Mouse (Mus musculus): ENCODE data around the gene Hexa. TPM values are rescaled to one million over a fixed set of nuclear protein-coding genes. Genes with fewer than 3 reads are reported as not detected.

Gene Hexa
- total and polyA plus RNA-seq, 3 experiments = 44.3 to 54.0 TPM; not detected in 1

GRCm38 (mm10) chr9:59588252-59588651, 48.9 kb downstream of the Hexa start:
- peaks cover 0 to 8% of the 10 kb centered on the region in 2 experiments; a peak in 2 of 4 replicates for H3K36me3 ChIP-seq (ENCODE audit: control insufficient read depth in 1 of 2, insufficient read depth in 2 of 2, low read length in 2 of 2)
- TF ChIP-seq EP300 (IDR thresholded peaks at IDR 0.05; ENCODE audit: low read depth in 1 of 2, low read length in 2 of 2) = no peak
- no peak overlapping the region for H3K27ac ChIP-seq (ENCODE audit: control insufficient read depth, low read depth, low read length)
- H3K27me3 ChIP-seq (ENCODE audit: control insufficient read depth in 1 of 2, insufficient read depth in 2 of 2, low read length in 2 of 2) = peaks cover 0 to 5% of the 10 kb centered on the region in 2 experiments; a peak in 2 of 4 replicates
- no peak for DNase-seq (ENCODE audit: low read depth, low spot score)
- H3K9me3 ChIP-seq (replicated peaks; ENCODE audit: insufficient read depth, low read length) = no peaks in the 10 kb centered on the region
- H3K79me2 ChIP-seq (ENCODE audit: control insufficient read depth, insufficient read depth, low read length, poor library complexity) = no peaks in the 10 kb centered on the region
- H3K9ac ChIP-seq (ENCODE audit: control insufficient read depth, low read depth, low read length, poor library complexity, severe bottlenecking) = no peak overlapping the region
- H3K4me3 ChIP-seq (ENCODE audit: control insufficient read depth in 1 of 2, insufficient read depth in 1 of 2, low read depth in 2 of 2, low read length in 2 of 2) = no peak overlapping the region
- peaks cover 0 to 12% of the 10 kb centered on the region in 2 experiments; a peak in 1 of 4 replicates for H3K4me1 ChIP-seq (ENCODE audit: control insufficient read depth in 1 of 2, insufficient read depth in 2 of 2, low read length in 2 of 2)

DNA sequence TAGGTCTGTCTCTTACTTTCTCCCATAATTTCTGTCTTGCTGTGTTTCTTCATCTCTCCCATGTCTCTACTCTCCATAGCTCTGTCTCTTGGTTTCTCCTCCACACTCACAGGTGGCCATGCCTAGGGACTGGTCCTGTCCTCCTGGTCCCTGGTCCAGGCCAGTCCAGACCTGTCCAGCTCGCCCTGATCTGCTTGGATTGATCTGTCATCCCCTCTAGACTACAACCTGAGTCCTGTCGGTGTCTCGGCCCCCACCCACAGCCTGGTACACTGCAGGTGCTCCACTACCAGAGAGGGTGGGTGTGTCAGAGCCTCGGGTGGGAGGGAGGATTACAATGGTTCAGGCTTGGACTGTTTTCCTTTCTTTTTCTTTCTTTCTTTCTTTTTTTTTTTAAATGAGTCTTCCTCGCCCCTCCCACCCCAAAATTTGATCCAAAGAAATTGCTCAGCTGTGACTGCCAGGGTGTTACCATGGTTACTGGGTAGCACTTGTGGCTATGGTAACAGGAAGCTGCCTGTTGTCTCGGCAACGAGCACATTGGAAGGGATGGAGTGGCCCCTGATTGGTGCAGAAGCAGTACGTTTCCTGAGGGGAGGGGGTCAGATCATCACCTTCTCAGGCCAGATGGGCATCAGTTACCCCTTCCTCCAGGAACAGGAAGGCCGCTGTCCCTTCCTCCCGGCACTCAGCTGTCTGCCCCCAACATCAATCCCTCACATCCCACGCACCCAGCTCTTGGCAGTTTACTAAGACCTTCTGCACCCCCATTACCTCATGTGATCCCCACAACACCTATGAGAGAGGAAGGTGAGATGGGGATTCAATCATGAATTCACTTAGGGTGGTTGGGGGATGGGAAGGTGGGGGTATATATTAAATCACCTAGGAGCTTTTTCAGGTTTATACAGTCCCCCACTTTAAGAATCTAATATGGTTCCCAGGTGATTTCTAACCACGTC, 49.7 kb downstream of the Hexa start:
- Histone ChIP-seq H3K9ac (ENCODE audit: control insufficient read depth, low read depth, low read length, poor library complexity, severe bottlenecking) (no peak overlapping the region), H3K36me3 (ENCODE audit: control insufficient read depth in 1 of 2, insufficient read depth in 2 of 2, low read length in 2 of 2) (peaks cover 0 to 8% of the 10 kb centered on the region in 2 experiments; a peak in 2 of 4 replicates), H3K27me3 (ENCODE audit: control insufficient read depth in 1 of 2, insufficient read depth in 2 of 2, low read length in 2 of 2) (peaks cover 0 to 5% of the 10 kb centered on the region in 2 experiments; a peak in 2 of 4 replicates), H3K9me3 (replicated peaks; ENCODE audit: insufficient read depth, low read length) (no peaks in the 10 kb centered on the region), H3K4me3 (ENCODE audit: control insufficient read depth in 1 of 2, insufficient read depth in 1 of 2, low read depth in 2 of 2, low read length in 2 of 2) (no peak overlapping the region), H3K4me1 (ENCODE audit: control insufficient read depth in 1 of 2, insufficient read depth in 2 of 2, low read length in 2 of 2) (peaks cover 0 to 12% of the 10 kb centered on the region in 2 experiments; a peak in 1 of 4 replicates), H3K79me2 (ENCODE audit: control insufficient read depth, insufficient read depth, low read length, poor library complexity) (no peaks in the 10 kb centered on the region), H3K27ac (ENCODE audit: control insufficient read depth, low read depth, low read length) (no peak overlapping the region)
- no peak for DNase-seq (ENCODE audit: low read depth, low spot score)
- TF ChIP-seq POLR2AphosphoS5 (IDR thresholded peaks at IDR 0.05; ENCODE audit: borderline replicate concordance, low read depth, low read length) (no peak), ELF1 (IDR thresholded peaks at IDR 0.05; ENCODE audit: low read depth, low read length) (no peak), HCFC1 (IDR thresholded peaks at IDR 0.05; ENCODE audit: low read depth, low read length) (no peak), TCF12 (IDR thresholded peaks at IDR 0.05; ENCODE audit: low read depth, low read length) (no peak), GATA1 (IDR thresholded peaks at IDR 0.05; ENCODE audit: low read depth, low read length) (no peak), E2F4 (IDR thresholded peaks at IDR 0.05; ENCODE audit: borderline replicate concordance, low read depth, low read length) (no peak), ZC3H11A (IDR thresholded peaks at IDR 0.05; ENCODE audit: low read depth, low read length) (no peak), MAZ (IDR thresholded peaks at IDR 0.05; ENCODE audit: low read depth, low read length) (no peak), POLR2A (IDR thresholded peaks at IDR 0.05; ENCODE audit: control insufficient read depth in 1 of 2, insufficient read depth in 1 of 2, low read depth in 1 of 2, low read length in 2 of 2, poor library complexity in 1 of 2) (no peak), ETS1 (IDR thresholded peaks at IDR 0.05; ENCODE audit: low read depth, low read length) (no peak), JUND (IDR thresholded peaks at IDR 0.05; ENCODE audit: low read depth, low read length) (no peak)
